ENCODE assay signal across 7 mouse cellular contexts in genomic region chr9:123678327-123679105, GRCm38 (mm10). TPM values are rescaled to one million over a fixed set of nuclear protein-coding genes. Genes with fewer than 3 reads are reported as not detected.
A peak's percentile ranks its signal among the peaks of the same experiment; 100 is the strongest.
DNase-seq lines count a peak whose midpoint lies in the region; ATAC-seq lines count a peak whose summit lies in the region.

Gene Ccr9 (plus strand): TSS chr9:123678439.
Gene Slc6a20a (minus strand): TSS chr9:123678885.

- peak within 1 kb of the TSS; percentile 36 for H3K9ac ChIP-seq in neural tube, embryonic 15.5 days (replicated peaks)

- WGBS in neural tube, embryonic 15.5 days = 1% methylated on average over 73 of the region's 73 CpGs

- intact Hi-C loops in left cerebral cortex, postnatal 25 days (cut with DNase I) = no loop called here

- DNase-seq in B cell, adult 2 months = peak; percentile 33 to 36
- DNase-seq in Muller cell, postnatal 12 days (ENCODE audit: inconsistent ontology term) = peak; percentile 32
- DNase-seq in kidney, adult 11 months = peak; percentile 74
- peak; percentile 52 to 54 for DNase-seq in lung, adult 18-20 months
- no peak for DNase-seq in left cerebral cortex, postnatal 25 days (ENCODE audit: low spot score in 2 of 2)

- H3K4me3 ChIP-seq in neural tube, embryonic 15.5 days (replicated peaks) = peak within 1 kb of the TSS; percentile 37

- H3K27me3 ChIP-seq in neural tube, embryonic 15.5 days (replicated peaks) = peaks cover 52% of the 10 kb centered on the region

- H3K4me2 ChIP-seq in neural tube, embryonic 15.5 days = peak within 1 kb of the TSS; percentile 86

- H3K4me1 ChIP-seq in neural tube, embryonic 15.5 days = peaks cover 9% of the 10 kb centered on the region

- no peak within 1 kb of the TSS for H3K27ac ChIP-seq in neural tube, embryonic 15.5 days (replicated peaks)

- no peaks in the 10 kb centered on the region for H3K9me3 ChIP-seq in neural tube, embryonic 15.5 days (replicated peaks)

- ATAC-seq in erythroid progenitor cell, adult 5-6 weeks (replicated peaks; ENCODE audit: low FRiP score, poor library complexity, severe bottlenecking) = peak; percentile 93
- ATAC-seq in neural tube, embryonic 15.5 days (ENCODE audit: low FRiP score) = peak; percentile 41; the same call in 1 of the 2 replicates

- no peaks in the 10 kb centered on the region for H3K36me3 ChIP-seq in neural tube, embryonic 15.5 days

RNA-seq across cellular contexts. Expression of gene Ccr9, which starts in this region (rescaled TPM):
- total RNA-seq in erythroid progenitor cell, adult 5-6 weeks (2015; ENCODE audit: low replicate concordance) = 2.9 and 5.0 TPM in 2 replicates
- total RNA-seq in erythroid progenitor cell, adult 5-6 weeks (2017; ENCODE audit: low replicate concordance) = 1.0 and 1.4 TPM in 2 replicates
- 0.29 and 2.2 TPM in 2 replicates for polyA plus RNA-seq in neural tube, embryonic 15.5 days (2015; fragmentation: Nextera tagmentation; extraction: Ambion mirVana)
- total RNA-seq in left cerebral cortex, postnatal 25 days (2021) = under 1 TPM; 0.07 to 0.11 TPM

RNA-seq across cellular contexts. Expression of gene Slc6a20a, which starts in this region (rescaled TPM):
- 133 and 154 TPM in 2 replicates for total RNA-seq in erythroid progenitor cell, adult 5-6 weeks (2015; ENCODE audit: low replicate concordance)
- 73.2 and 116 TPM in 2 replicates for total RNA-seq in erythroid progenitor cell, adult 5-6 weeks (2017; ENCODE audit: low replicate concordance)
- 5.5 and 5.6 TPM in 2 replicates for polyA plus RNA-seq in neural tube, embryonic 15.5 days (2015; fragmentation: Nextera tagmentation; extraction: Ambion mirVana)
- total RNA-seq in left cerebral cortex, postnatal 25 days (2021) = 10 to 100 TPM; 15.9 to 21.1 TPM

Comparison
In these comparisons a context has a peak if more than half of its experiments do, and no peak if none do; other contexts are left out.
1. DNase-seq: peak in B cell, adult 2 months (2 of 2), Muller cell, postnatal 12 days (single experiment), kidney, adult 11 months (single experiment) and lung, adult 18-20 months (2 of 2); none in left cerebral cortex, postnatal 25 days (0 of 2).